Mouse (Mus musculus) urinary bladder, postnatal 4 days (tissue): ENCODE measurements around the gene Hgfac.
A peak's percentile ranks its signal among the peaks of the same experiment; 100 is the strongest.

Experiments used
- DNase-seq, 2 experiments: peaks; one replicate each; pipeline ENCODE4 v3.0.0; 2021 to 2022; ENCODE audit warnings: low spot score in 2 of 2

The Hgfac gene

DNA sequence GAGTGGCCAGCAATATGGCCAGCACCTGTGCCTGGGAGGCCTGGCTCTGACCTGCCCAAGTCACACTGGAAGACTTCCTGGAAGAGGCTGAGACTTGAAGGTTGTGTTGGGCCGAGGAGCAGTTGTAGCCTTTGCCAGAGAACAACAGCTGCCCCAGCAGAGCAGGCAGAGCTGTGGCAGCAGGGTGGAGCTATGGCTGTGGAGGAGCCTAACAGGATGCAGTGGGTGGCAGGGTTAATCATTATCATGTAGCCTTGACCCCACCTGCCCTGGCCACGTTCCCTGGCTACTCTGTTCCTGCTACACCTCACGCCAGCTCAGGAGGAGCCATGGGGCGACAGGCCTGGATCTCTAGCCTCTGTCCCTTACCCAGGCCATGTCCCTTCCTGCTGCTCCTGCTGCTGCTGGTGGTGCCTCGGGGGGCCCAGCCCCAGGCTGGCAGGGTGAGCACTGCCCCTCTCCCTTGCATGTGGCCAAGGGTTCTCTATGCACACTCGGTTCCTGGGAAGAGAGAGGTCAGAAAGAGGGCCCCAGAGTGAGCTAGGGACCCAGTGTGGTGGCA lies at the start of gene Hgfac:
Gene Hgfac (plus strand): TSS at position 242 of the 562 bp plus-strand sequence.
- DNase-seq = no peak

DNA sequence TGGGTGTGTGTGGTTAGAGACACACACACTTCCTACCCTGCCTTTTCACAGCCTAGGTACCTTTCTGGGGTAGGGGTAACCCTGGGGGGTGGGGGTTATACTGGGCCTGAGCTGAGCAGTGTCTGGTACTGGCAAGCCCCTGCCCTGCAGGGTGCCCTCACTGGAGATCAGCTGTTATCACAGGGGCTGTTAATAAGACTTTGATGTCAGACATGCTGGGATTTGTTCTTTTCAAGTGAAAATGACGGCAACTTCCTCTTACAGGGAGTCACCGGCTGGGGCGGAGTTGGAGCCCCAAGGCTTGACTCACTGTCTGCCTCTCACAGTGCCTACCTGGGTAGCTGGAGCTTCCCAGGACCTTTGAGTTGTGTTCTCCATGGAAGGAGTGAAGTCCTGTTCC lies 42.6 kb upstream of the Hgfac start:
- DNase-seq = no peak

DNA sequence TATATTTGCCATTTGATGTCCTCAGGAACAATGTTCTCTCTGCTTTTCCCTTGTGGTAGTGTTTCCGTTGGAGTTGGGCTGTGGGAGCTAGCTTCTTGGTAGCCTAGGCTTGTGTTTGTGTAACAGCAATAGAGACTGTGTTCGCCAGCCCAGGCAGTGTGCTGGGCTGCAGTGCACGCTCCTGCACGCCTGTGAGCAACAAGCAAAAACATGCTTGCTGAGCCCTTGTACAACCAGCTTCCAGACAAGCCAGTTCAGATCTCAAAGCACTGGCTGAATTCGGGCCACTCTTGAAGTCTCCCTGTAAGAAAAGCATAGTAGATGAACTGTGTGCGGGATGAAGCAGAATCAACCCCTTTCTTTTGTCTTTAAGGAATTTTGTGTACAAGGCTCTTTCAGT lies 42.0 kb upstream of the Hgfac start:
- DNase-seq = no peak

DNA sequence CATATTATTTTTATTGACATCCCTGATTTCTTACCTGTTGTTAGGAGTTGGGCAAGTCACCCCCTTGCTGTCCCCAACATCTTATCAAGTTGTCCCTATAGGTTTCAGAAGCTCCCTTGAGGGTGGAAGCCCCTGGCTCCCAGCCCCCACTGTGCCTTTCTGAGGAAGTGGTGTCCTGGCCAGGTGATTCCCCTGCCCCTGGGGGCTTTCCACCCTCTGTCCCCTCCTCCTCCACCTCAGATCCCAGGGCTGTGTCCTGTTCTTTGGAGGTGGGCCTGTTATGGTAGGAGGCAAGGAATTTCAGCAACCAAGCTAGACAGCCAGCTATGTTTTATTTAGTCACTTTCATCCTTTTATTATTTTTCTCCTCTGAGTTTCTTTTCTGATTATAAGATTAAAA lies 41.0 kb upstream of the Hgfac start:
- DNase-seq = no peak

DNA sequence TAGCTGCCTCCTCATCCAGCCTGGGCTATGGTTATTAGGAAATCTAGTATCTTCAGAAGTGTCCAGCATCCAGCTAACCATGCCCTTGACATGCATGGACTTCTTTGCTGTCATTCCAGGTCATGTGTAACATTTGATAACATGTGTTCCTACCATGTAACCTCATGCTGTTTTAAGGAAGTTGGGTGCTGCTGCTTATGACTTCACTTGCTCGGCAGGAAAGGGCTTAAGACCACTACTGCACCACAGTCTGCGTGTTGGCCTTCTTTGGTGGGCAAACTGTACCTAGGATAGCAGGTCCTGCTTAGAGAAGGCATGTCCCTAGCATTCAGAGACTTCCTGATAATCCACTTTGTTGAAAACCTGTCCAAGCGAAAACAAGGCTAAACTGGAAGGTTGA lies 40.2 kb upstream of the Hgfac start:
- no peak for DNase-seq

DNA sequence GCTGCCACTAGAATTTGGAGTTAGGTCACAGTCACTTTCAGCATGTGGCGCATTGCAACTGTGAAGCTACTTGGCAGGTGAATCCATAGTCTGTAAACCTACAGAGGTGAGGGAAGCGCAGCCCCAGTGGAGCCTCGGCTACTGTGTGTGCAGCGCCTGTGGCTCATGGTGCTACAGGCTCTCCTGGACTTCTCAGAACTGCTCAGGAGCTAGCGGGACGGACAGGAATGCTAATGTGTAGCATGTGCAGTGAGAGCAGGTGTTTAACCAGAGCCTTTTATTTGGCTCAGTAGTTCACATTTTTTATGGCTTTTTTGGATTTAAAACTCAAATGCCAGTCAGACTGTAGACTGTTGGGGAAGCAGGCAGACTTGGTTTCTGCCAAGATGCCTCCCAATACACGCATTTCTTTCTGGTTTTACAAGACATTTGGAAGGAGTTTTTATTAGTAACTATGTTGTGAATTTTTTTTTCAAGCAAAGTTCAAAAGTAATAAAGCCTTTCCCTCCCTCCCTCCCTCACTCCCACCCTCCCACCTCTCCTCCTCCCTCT lies 37.6 kb upstream of the Hgfac start:
- DNase-seq = no peak

DNA sequence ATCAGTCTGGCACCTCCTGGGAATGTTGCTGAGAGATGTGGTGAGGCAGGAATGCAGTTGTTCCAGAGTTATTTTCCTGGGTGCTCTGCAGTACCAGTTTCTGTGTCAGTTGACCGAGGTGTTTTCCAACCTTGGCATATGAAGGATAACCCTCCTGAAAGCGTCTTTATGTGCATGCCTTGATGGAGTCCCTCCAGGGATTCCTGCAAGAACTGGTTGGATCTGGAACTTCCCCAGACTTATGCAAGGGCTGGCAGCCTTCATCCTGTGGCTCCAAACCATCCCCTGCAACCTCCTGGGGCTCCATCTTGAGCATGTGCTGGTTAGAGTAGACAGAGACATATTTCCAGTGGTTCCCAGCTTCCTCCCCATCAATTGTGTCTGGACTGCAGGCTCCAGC lies 36.5 kb upstream of the Hgfac start:
- no peak for DNase-seq

DNA sequence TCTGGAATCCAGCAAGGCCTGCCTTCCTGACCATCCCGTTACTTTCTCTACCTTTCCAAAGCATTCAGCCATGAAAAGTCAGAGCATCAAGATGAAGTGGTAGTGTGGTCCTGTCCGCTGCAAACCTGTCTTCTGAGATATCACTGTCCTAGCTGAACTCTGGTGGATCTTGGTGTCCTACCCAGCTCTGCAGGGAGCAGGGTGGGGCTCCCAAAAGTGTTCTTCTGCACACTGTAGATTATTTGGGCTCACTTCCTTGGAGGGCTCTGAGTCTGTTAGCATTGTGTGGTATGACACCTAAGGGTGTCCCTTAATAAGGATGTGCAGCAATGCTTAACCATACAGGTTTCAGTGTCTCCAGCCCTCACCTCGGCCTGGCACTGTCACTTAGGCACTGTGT lies 35.6 kb upstream of the Hgfac start:
- no peak for DNase-seq

DNA sequence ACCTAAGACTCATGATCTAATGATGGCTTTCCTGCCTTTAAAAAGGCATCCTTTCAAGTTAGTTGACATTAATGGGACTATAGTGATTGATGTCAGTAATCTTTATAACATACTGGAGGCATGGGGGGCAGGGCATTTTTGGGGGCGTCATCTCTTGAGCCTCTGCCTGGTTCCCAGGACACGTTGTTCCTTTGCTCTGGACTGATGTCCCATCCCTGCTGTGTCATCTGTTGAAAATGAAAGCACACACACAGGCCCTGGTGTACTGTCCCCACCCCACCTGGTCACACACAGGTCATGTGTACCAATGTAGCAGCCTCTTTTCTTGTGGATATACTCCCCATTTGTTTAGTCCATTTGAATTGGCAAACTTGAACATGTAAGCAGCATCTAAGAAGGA lies 34.7 kb upstream of the Hgfac start:
- no peak for DNase-seq

DNA sequence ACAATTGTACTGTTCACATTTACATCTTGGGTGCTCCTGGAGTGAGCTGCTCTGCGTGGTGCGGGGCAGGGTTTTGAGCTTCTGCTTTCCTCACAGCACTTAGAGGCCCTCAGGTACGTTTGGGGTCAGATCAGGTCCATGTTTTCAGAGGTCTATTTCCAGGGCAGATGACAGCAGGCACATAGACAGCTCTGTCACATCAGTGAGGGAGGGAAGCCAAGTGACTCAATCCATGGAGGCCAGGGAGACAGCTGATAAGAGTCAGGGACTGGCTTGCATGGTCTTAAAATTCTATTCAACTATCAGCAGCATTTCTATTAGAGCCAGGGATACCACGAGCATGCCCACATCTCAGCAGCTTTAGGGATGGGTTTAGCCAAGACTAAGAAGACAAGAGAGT lies 32.1 kb upstream of the Hgfac start:
- DNase-seq = no peak

DNA sequence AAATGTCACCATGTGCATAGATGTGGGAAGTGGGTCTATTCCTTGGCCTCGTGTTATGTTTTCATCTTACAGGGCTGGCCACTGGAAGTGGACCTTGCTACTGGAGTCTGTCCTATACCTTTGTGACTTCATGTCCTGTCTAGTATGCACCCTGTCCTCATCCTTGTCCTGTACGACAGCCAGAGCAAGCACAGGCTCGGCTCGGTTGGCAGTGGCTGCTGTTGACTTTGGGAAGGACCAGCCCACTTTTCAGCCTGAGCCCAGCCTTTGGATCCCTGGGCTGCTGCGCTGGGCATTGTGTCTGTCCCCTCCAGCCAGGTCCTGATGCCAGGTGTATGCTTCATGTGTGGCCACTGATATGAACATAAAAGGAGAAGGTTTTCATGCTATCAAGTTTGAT lies 30.7 kb upstream of the Hgfac start:
- no peak for DNase-seq

DNA sequence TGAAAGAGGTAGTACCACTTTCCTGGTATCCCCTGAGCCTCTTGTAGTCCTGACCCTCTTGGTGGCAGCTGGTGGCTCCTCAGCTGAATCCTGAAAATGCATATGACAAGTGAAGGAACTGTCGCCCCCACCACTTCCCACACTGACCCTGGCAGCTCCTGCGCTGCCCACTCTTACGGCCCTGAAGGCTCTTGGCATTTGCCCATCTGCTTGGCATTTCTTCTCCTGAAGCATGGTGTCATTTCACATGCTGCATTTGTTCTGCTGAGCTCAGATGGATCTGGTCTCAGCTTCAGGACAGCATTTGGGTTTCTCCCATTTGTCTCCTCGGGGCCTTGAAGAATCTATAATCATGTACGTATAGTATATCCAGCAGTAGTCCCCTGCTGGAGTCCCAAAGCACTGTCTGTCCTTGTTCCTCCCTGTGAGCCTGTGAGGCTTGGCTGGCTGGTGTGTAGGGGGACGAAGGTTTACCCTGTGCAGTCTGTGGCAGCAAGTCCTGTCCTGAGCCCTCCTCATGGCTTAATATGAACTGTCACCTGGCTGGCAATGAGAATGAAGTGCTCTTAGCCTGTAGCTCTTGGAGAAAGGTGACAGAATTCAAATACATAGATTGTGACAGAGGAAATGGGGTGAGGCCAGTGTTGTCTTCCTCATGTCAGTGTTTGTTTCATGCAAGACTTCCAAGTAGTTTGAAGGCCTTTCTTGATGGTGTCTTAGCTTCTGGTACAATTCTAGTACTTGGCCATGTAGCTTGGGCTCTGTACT lies 30.0 kb upstream of the Hgfac start:
- no peak for DNase-seq

DNA sequence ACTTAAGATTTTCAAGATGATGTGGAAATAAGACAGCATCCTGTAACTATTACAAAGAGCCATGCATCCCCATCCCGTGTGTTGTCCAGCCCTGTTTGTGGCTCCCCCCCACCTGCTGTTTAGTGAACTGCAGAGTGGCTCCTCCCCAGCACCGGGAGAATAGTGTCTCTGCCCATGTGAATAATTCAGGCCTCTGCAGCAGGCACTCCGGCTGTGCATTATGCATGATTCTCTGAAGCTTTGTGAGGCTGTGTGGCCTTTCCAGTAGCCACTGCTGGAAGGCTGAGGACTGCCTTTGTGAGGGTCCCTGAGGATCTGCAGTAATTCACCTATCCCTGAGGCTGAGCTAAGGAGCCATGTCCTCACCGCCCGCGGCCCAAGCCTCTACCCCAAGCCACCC lies 27.3 kb upstream of the Hgfac start:
- DNase-seq = no peak

DNA sequence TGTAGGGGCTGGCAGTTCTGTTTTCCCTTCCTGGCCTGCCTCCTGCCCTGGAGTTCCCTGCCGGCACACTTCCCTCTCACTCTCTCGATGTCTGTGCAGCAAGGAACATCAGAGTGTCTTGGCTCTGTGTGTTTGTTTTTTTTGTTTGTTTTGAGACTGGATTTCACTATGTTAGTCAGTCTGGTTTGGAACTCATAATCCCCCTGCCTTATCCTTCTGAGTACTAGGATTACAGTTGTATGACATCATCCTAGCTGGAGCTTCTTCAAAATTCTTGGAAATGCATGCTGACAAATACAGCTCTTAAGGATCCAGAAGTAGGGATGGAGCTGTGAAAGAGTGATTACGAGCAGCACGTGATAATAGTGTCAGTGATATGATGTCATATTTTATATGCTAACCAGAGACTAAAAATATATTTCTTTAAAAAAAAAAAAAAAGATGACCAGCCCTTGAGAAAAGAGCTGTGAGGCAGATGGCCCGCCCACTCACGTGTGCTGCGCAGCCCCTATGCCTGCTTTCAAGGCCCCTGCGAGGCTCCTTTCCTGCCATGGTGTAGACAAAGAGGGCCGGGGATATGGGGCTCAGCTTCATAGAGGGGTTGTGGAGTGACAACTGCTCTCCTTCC lies 21.5 kb upstream of the Hgfac start:
- no peak for DNase-seq

DNA sequence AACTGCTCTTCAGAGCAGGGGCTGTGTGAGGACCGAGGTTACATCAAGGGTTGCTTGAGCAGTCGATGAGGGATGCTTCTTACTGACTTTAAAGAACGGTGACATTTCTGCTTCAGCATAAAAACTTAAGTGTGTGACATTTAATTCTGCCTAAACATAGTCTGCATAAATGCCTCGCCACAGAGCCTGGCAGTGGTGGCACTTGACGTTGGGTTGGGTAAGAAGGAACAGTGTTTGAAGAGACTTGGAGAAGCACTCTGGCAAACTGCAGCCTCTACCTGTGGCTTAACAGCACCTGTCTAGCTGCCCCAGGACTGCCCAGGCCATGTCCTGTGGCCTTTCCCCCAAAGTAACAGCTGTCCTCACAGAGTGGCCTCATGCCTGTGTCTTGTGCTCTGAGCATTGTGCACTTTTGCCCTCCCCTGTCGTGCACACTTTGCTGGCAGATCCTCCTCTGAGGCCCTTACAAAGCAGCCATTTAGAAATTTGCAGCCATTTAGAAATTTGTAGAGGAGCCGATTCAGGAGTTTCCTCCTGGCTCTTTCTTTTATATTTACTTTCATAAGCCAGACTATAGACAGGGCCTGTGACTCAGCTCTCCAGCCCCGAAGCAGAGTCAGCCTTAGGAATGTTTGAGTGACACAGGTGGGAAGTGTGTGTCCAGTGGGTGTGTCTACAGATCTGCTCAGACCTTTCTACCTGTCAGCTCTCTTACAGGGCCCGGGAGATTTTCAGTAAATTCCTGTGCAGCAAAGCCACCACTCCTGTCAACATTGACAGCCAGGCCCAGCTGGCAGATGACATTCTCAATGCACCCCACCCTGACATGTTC lies 20.7 kb upstream of the Hgfac start:
- DNase-seq = no peak

DNA sequence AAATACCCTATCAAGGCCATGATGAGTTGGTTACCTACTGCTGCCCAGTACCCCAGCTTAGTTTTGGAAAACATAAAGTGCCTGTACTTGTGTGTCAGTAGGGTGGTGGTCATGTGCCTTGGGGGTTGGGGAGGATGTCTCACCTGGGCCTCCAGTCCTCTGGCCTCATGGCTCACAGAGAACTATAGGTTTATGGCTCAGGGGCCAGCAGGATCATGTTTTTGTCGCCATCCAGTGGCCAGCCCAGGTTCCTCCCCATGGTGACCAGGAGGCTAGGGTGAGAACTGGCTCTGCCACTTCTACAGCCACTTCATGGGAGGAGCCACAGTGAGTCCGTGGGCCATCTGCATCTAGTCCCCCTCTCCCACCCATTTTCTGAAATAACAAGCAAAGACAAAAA lies 16.3 kb upstream of the Hgfac start:
- peak in 1 of 2 experiments; percentile 44 for DNase-seq

DNA sequence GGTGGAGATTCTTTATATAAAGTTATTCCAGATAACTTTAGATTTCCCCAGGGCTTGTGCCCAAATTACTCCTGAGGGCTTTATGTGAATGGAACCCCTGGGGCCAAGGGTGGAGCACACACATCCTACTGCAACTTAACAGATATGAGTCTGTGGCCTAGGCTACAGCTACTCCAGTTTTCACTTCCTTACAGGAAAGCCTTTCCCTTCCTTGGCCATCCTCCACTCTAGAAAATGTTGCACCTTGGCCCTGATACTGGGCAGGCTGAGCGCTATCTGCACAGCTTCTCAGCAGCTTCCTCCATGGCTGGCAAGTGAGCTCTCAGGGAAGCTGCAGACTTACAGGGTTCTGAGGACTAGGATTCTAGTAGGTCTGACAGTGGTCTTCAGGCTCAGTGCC lies 12.0 kb upstream of the Hgfac start:
- no peak for DNase-seq

DNA sequence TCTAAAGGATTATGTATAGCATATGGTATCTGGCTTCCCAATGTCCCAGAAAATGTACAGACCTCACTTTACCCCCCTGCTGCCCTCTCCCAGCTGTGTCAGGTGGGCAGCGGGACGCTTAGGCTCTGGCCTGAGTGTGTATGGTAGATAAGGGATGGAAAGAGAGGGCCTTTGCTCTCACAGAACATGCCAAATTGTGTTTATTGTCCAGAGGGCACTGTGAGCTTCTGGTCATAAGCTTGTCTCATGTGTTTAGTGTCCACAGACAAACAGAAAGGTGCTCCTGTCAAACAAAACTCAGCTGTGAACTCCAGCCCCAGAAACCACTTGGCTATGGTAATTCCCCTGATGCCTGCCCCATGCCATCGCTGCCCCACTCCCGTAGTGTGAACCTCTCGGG lies 11.6 kb upstream of the Hgfac start:
- no peak for DNase-seq

DNA sequence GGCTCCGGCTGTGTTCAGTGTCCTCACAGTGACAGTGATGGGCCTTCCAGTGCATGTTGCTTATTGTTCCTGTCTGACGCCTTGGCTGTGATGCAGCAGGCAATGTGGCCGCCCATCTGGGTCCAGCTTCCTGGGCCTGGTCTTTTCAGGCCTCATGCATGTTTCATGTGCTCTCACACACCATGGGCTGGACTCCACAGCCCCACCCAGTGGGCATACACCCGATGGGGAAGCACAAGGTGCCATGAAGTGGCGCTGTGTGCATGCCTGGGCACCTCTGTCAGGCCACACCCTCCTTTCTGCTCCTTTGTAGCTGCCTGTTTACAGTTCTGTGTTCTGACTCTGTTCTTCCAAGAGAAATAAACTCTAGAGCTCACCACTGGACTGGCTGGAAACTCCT lies 8.2 kb upstream of the Hgfac start:
- no peak for DNase-seq

DNA sequence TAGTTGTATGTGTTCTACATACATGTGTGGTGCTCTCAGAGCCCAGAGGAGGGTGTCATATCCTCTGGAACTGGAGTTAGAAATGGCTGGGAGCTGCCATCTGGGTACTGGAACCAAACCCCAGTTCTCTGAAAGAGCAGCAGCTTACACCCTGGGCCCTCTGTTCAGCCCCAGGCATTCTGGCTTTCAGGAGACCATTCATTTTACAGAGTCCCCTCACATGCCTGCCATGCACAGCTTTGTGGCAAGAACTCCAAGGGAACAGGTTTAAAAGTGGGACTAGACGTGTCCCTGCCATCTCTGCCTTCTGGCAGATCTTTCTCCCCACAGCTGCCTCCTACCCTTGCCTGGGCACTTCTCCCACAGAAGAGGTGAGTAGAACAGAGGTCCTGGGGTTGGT lies 7.7 kb upstream of the Hgfac start:
- DNase-seq = no peak

DNA sequence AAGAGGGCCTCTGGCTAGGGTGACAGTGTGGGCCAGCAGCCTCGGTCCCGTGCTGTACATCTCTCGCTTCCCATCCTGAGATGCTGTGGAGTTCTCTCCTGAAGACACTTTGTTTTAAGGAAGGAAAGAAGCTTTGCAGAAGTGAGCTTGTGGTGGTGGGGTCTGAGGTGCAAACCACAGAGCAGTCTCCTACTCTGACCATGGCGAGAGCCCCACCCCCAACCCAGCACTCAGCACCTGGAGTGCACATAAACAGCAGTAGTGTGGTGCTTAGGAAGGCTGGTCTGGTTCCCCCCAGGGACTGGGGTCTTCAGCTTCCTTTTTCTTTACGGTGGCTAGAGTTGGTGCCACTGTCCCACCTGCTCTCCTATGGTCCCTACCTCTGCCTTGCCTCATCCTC lies 6.2 kb upstream of the Hgfac start:
- no peak for DNase-seq

DNA sequence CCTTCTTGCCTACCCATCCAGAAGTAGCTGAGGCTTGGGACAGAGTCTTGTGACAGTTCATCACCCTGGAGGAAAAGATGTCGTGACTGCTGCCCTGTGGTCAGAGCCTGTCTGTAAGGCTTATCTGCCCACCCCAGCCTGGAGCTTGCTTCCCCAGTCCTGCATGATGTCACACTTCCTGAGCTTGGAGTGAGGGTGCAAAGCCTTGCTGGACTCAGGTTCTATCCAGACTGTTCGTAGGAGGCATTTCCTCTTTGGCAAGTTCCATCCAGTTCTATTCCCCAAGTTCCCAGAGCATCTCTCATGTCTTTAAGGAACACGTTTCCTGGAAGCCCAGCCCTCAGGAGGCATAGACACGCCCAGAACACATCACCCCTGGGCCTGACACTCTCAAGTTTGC lies 5.5 kb upstream of the Hgfac start:
- DNase-seq = no peak
